Mouse (Mus musculus) cerebellum, postnatal 25 days (tissue): ENCODE measurements around the gene Cyba.

ENCODE experiments used
- DNase-seq, 2 experiments: peaks; one replicate each; pipeline ENCODE4 v3.0.0; 2021; ENCODE audit warnings: mixed read lengths in 2 of 2

Gene Cyba

GRCm38 (mm10) chr8:122421376-122422070, 11.2 kb downstream of the Cyba start, which contains the start of gene Il17c:
Gene Il17c, plus strand, starts transcription at chr8:122422020.
- DNase-seq, result peak; percentile 40 to 66

- DNase-seq, result peak in 1 of 2 experiments; percentile 53
Measured at GRCm38 (mm10) chr8:122419881-122420555, 12.7 kb downstream of the Cyba start.

- no peak for DNase-seq
Measured at GRCm38 (mm10) chr8:122415554-122415953, 17.2 kb downstream of the Cyba start.

GRCm38 (mm10) chr8:122414311-122414710, 18.4 kb downstream of the Cyba start:
- DNase-seq, result no peak

- no peak for DNase-seq
Measured at GRCm38 (mm10) chr8:122407678-122408077, 25.1 kb downstream of the Cyba start.

- no peak for DNase-seq
Measured at GRCm38 (mm10) chr8:122405146-122405805, 27.5 kb downstream of the Cyba start.

- no peak for DNase-seq
Measured at GRCm38 (mm10) chr8:122398186-122398585, 34.5 kb downstream of the Cyba start.

- DNase-seq, result peak; percentile 48 to 67
Measured at GRCm38 (mm10) chr8:122395291-122395690, 37.4 kb downstream of the Cyba start.

GRCm38 (mm10) chr8:122393717-122394116, 39.0 kb downstream of the Cyba start:
- no peak for DNase-seq

- no peak for DNase-seq
Measured at GRCm38 (mm10) chr8:122390758-122391157, 42.0 kb downstream of the Cyba start.

GRCm38 (mm10) chr8:122389357-122389756, 43.4 kb downstream of the Cyba start:
- DNase-seq, result no peak

GRCm38 (mm10) chr8:122383039-122383438, 49.7 kb downstream of the Cyba start:
- no peak for DNase-seq

- peak; percentile 99 to 100 for DNase-seq
Measured at GRCm38 (mm10) chr8:122376365-122377231, 56.1 kb downstream of the Cyba start, which contains the start of gene Zc3h18. Gene Zc3h18, plus strand, starts transcription at chr8:122376609.

GRCm38 (mm10) chr8:122375751-122376364, 56.9 kb downstream of the Cyba start:
- no peak for DNase-seq

GRCm38 (mm10) chr8:122375320-122375719, 57.4 kb downstream of the Cyba start:
- no peak for DNase-seq
